ENCODE assay signal across 10 mouse cellular contexts in the genomic region with DNA sequence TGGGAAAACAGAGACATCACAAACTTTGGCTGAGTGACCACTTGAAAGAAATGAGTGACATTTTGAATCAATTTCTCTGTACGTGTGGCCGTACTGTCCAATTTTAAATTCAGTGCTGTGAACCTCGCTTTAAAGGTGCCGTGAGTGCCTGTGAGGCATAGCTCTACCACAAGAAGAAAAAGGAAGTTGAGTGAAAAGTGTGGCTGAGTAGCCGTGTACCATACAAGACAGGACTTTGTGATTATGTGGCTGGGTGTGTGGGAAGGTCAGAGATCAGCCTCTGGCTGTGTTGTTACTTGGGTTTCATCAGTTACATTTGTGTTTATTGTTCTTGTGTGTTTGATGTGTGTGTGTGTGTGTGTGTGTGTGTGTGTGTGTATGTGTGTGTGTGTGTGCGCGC. TPM values are rescaled to one million over a fixed set of nuclear protein-coding genes. Genes with fewer than 3 reads are reported as not detected.
"Had no signal": no experiment of that assay in that cellular context is flagged by ENCODE, and none has a peak within 500 bp of the region (broad histone marks: within the 10 kb centered on the region; RNA-seq: fewer than 3 reads in every experiment).

No protein-coding gene starts in this region.

- H3K36me3 ChIP-seq: lung, embryonic 15.5 days; midbrain, embryonic 10.5 days; midbrain, embryonic 12.5 days; neural tube, embryonic 13.5 days; neural tube, embryonic 15.5 days had no signal

- H3K27ac ChIP-seq: liver, embryonic 14.5 days; lung, embryonic 15.5 days; midbrain, embryonic 10.5 days; midbrain, embryonic 12.5 days; neural tube, embryonic 13.5 days; neural tube, embryonic 15.5 days had no signal

- H3K9me3 ChIP-seq: lung, embryonic 15.5 days; midbrain, embryonic 10.5 days; midbrain, embryonic 12.5 days; neural tube, embryonic 13.5 days; neural tube, embryonic 15.5 days had no signal

- H3K4me2 ChIP-seq: lung, embryonic 15.5 days; midbrain, embryonic 12.5 days; neural tube, embryonic 13.5 days; neural tube, embryonic 15.5 days had no signal

- H3K27me3 ChIP-seq: lung, embryonic 15.5 days; midbrain, embryonic 12.5 days; neural tube, embryonic 13.5 days; neural tube, embryonic 15.5 days had no signal

- H3K9ac ChIP-seq: liver, embryonic 14.5 days; lung, embryonic 15.5 days; midbrain, embryonic 12.5 days; neural tube, embryonic 13.5 days; neural tube, embryonic 15.5 days had no signal

- H3K4me3 ChIP-seq: lung, embryonic 15.5 days; midbrain, embryonic 10.5 days; midbrain, embryonic 12.5 days; myocyte; neural tube, embryonic 13.5 days; neural tube, embryonic 15.5 days had no signal

- DNase-seq: thymus, adult 18-20 months had no signal

- H3K4me1 ChIP-seq: lung, embryonic 15.5 days; midbrain, embryonic 10.5 days; midbrain, embryonic 12.5 days; neural tube, embryonic 13.5 days; neural tube, embryonic 15.5 days had no signal

- ATAC-seq: midbrain, embryonic 16.5 days had no signal

RNA-seq across cellular contexts. Expression of gene Gucy2c, which starts 59.0 kb away (rescaled TPM):
- total RNA-seq: megakaryocyte-erythroid progenitor cell, adult 5-6 weeks had no signal
